Mouse (Mus musculus) forelimb bud, embryonic 11.5 days (tissue): ENCODE measurements at regions not wholly inside any gene's neighbourhood (a gene's known extent, or its start where the extent isn't known, plus 50 kb on each side); places are given as distances from the start of the nearest gene placed in this dataset.

Experiments
- DNase-seq: peaks from one replicate; pipeline ENCODE4 v3.0.0-alpha.2; 2012; ENCODE audit warnings: low read depth, low spot score

DNA sequence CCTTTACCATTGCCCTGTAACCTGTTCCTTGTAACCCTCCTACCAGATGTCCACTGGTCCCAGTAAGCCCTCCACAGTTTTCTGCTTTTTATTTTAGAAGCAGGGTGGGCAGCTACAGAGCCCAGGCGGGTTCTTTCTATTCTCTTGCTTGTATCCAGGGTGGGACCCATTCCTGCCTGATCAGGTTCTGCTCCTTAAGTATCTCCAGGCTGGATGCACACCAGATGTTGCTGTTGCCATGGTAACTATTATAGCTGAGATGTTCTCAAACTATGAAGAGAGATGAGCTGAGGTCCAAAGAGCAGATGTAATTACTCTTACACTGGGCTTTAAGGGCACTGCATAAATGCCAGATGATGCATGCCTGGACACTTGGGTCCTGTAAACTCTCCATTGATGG, 335.3 kb upstream of the Kazn start:
- no peak for DNase-seq

DNA sequence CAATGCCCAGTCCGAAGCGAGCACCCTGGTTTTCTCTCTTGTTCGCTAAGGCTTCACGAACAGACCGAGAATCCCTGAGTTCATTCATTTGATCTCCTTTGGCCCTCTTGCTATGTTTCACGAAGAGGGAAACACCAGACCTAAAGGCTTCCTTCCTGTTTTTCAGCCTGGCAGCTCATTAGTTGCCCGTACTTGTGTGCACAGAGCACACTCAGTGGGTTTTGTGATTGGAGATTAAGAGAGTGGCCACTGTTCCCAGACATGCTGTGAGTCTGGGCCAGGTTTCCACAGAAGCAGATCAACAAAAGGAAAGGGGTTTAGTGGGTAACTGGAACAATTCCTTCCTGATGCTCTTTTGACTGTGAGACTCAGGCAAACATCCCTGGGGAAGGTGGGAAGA, 331.5 kb upstream of the Kazn start:
- no peak for DNase-seq

DNA sequence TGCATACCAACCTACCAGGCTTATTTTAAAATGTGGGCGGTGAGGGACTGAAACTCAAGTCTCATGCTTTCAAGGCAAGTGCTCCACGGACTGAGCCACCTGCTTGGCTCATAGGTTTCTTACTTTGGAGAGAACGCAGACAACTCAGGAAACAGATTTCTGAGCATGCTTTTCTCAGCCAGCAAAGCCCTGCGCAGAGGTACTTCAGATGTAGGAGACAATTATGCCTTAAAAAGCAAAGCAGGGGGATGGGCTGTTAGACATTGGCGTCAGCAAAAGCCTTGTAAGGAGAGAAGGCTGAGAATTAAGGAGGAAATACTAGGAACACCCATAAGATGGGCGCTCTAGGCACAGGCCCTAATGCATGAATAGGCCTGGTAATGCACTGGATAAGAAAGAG, 329.4 kb upstream of the Kazn start:
- no peak for DNase-seq

- DNase-seq, result peak; percentile 52
Measured at GRCm38 (mm10) chr4:142554716-142555115, 315.5 kb upstream of the Kazn start.

- no peak for DNase-seq
Measured at GRCm38 (mm10) chr4:142545871-142546270, 306.7 kb upstream of the Kazn start.

DNA sequence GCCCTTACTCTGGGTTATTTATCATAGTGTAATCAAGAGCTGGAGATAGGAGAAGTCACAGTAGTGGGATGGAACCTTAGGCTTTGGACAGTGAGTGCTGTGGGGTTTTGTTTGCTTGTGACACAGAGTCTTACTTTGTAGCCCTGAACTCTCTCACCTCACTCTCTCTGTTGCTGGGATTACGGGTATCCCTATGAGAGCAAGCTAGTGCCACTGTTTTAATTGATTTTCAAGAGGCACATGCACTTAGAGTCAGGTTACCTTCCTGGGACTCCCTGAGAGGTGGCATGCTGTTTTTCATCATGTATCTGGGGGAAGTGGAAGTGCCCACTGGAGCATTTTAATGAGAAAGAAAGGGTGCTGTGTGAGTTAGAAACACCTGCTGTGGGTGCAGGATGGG, 306.0 kb upstream of the Kazn start:
- DNase-seq, result no peak

DNA sequence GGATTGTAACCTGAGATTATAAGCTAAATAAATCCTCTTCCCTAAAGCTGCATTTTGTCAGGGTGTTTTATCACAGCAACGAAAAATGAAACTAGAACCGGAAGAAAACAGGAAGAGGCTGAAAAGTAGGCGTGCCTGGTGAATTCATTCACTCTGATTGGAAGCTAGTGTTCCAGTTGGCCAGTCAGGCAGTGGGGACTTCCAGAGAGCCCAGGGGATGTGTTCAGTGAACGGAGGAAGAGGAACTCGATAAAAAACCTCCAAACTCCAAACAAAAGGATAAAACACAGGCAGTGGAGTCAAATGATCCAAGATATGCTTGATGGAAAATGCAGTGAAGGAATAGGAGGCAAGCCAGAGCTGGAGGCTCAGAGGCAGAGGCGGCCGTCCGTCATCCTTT, 305.5 kb upstream of the Kazn start:
- DNase-seq, result no peak

GRCm38 (mm10) chr4:142539200-142539750, 300.1 kb upstream of the Kazn start:
- no peak for DNase-seq

GRCm38 (mm10) chr4:142527080-142527479, 287.9 kb upstream of the Kazn start:
- no peak for DNase-seq

DNA sequence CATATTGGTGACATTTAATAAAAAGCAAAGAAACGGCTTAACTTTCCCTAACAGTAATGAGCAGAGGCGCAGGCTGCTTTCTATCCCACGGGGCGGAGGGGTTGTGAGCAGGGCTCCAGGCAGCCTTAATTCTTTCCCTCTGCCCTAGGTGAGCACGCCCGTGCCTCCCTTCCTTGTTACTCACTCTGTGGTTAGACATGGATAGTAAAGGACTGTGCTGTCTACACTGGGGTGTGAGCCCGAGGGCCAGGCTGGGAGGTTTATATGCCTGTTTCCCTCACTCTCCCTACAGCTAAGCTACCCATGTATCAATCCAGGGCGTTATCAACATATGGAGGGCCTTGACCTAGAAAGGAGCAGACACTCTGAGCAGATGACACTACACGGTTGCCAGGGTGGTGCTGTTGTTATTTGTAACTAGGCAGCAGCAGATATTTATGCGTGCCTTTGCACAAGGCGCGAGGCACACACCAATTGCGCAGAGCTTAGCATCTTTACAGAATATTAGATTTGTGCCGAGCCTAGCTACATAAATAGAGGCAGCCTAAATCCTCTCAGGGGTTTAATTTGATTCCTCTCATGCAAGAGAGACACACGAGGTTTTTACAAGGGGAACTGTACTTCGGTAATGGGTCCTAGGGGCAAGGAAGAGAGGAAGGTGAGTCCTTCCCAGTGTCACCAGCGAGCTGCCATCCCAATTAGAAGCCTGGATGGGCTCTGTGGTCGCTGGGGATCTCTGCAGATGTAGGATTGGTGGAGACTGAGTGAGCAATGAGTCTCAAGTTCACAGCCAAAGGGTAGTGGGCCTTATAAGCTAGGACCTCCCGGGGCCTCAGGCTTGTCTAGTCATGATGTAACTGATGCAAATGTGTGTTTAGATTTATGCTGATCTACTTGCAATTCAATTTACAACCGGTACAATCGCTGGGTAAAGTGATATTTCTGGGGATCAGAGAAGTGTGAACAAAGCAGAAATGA, 278.6 kb upstream of the Kazn start:
- DNase-seq, result no peak

DNA sequence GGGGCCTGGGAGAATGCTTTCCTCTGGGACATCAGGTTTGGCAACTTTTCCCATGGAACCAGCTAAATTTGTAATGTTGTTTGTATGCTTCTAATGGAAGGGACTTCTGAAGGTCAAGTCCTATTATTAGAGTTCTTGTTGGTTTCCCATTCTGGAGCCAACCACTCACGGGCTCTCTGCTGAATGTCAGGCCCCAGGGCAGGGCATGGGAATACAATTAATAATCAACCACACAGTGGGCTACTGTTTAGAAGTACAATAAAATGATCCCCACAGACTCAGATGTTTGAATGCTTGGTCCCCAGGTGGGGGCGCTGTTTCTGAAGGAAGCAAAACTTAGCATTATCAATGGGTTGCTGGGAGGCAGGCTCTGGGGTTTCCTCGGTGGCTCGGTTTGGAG, 275.6 kb upstream of the Kazn start:
- no peak for DNase-seq

- no peak for DNase-seq
Measured at GRCm38 (mm10) chr4:142509386-142509785, 270.2 kb upstream of the Kazn start.

DNA sequence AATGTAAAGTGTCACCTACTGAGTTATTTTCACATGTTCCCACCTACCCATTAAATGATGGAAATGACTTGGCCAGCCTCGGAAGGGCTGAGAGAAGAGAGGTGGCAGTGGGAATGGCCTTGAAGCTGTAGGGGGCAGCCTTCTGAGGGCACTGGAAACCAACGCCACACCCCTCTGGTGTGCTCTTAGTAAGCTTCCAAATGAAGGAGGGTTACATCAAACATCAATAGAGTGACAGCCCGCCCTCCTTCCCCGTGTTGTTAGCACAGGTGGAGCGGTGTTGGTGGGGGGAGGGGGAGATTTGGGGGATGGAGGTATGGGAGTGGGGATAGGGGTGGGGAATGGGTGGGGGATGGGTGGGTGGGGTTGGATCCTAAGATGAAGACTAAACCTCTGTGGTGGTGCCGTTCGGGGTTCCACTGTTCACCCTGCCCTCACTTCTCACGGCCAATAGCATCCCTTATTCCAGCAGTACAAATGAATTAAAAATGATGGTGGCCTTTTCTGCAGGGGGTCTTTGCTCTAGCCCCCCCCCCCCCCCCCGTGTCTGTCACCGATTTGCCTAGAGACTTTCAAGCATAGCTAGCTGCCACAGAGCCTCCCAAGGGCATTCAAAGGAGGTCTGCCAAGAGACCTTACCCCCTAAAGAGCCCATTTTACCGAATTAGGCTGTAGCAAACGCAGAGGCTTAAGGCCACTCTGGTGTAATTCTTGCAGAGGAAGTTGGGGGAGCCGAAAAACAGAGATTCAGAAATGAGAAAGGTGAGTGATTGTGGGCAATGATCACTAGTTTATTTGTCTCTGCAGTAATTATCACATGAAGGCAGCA, 267.4 kb upstream of the Kazn start:
- DNase-seq, result no peak

GRCm38 (mm10) chr4:142503761-142504160, 264.6 kb upstream of the Kazn start:
- no peak for DNase-seq

DNA sequence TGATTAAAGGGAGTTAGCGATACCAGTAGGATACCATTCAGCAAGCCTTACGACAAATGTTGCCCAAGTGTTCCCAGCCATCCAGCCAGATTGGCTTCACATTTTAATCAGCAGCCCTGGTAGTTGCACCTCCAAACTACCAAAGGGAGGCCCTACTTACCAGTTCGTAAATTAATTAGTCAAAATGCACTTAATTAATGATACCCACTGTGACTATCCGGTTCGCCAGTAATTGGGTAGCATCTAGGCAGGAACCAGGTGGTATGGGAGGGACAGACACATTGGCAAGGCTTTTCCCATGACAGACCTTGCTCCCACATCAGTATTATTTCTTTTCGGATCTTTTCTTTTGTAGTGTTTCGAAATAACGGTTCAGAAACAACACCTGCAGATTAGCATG, 262.0 kb upstream of the Kazn start:
- no peak for DNase-seq

- DNase-seq, result no peak
Measured at GRCm38 (mm10) chr4:142500541-142500940, 261.3 kb upstream of the Kazn start.

DNA sequence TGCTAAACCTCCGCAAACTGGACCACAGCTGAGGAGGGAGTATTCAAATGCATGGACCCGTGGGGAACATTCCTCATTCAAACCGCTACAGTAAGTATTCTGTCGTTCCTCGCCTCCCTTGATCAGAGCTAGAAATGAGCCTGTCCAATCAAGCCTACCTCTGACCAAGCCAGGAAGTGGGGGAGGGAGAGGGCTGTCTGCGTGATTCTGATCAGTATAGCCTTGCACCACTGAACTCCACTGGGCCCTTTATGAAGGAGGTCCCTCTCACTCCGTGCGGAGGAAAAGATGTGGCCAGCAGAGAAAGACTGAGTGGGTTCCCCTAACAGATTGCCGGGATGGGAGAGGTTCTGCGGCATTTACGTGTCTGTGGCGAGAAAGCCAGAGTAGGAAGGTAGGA, 257.4 kb upstream of the Kazn start:
- DNase-seq, result no peak

GRCm38 (mm10) chr4:142492926-142493492, 253.8 kb upstream of the Kazn start:
- DNase-seq, result no peak

DNA sequence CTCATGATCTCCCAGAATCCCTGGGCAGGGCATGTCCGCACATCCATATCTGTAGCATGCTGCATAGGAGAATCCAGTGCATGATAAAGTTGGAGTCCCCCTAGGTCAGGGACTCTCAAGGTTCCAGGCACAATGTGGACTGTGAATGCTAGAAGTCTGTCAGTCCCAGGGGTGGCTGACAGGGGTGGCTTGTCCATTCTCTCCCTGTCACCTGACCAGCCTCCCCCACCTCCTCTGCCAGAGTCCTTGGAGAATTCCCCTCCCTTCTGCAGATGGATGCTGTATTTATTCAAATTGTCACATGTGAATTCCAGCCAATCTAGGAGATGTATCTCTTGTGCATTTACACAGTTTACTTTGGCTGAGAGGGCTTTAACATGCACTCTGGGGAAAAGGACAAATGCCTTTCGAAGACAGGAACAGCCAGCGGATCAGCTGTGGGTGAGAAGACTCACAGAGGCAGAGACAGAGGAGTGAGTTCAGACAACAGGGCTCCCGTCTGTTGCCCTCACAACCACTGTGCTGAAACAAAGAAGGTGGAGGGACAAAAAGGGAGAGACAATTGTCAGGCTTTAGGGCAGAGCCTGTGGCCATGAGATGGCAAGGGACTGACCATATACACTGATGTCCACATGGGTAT, 246.7 kb upstream of the Kazn start:
- no peak for DNase-seq

DNA sequence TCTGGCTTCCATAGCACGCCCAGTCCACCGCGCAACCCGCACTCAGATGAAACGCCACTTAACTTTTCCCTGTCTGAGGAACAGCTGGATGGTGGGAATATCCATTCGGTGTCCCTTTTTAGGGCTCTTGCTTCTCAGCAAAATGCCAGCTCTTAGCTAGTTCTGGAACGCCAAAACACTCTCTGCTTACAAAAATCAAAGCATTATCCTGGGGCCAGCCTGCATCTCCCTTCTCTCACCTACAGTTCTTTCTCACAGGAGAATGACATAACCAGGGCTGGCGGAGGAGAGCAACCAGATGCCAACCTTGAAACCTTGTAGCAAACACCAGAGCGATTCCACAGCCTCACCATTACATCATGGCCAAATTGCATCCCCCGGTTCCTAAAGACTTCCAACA, 236.4 kb upstream of the Kazn start:
- no peak for DNase-seq

- DNase-seq, result no peak
Measured at GRCm38 (mm10) chr4:142474626-142475025, 235.4 kb upstream of the Kazn start.

- no peak for DNase-seq
Measured at GRCm38 (mm10) chr4:142474018-142474417, 234.8 kb upstream of the Kazn start.
